Mouse (Mus musculus): ENCODE measurements around the gene Bola3.

- no peak for TF ChIP-seq CTCF (IDR thresholded peaks at IDR 0.05; ENCODE audit: control insufficient read depth, insufficient read depth, low read length)
- TF ChIP-seq POLR2A (IDR thresholded peaks at IDR 0.05; ENCODE audit: borderline replicate concordance, control insufficient read depth, low read depth, low read length) = no peak
Observed at GRCm38 (mm10) chr6:83404571-83404970, 55.6 kb downstream of the Bola3 start.

Data from bone marrow, adult 2 months (tissue).